Mouse (Mus musculus) ES-Bruce4 (cell line): ENCODE data around the gene Rnf115.

Experiments used
- CTCF ChIP-seq: IDR thresholded peaks from one replicate; pipeline ENCODE4 v1.8.1; 2011; ENCODE audit warnings: low read depth, low read length
- POLR2A ChIP-seq: IDR thresholded peaks from one replicate; pipeline ENCODE4 v1.8.1; 2011; ENCODE audit warnings: low read length; ENCODE audit not compliant: insufficient read depth

DNA sequence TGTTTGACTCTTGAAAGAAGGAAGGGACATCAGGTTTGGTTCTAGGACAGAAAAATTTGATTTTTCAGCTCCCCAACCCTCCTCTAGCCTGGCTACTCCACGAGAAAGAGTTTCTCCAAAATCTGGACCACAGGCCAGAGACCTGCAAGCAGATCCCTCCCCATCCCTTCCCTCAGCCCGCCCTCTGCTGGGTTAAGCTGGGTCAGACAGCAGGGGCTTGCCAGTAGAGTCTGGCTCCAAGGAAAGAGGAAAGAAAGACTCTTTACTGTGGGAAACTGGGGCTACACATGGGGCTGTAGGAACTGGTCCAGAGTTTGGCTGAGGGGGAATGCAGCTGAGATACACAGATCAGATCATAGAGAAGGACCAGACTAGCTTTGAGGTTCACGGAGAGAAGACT is 35.0 kb upstream of the Rnf115 start:
- TF ChIP-seq CTCF (peak; percentile 58), POLR2A (no peak)
